Mouse (Mus musculus) gastrocnemius, postnatal 25 days (tissue): ENCODE measurements around the gene Ccdc103. TPM values are rescaled to one million over a fixed set of nuclear protein-coding genes. Genes with fewer than 3 reads are reported as not detected.
A peak's percentile ranks its signal among the peaks of the same experiment; 100 is the strongest.

Source experiments
- DNase-seq: peaks from one replicate; pipeline ENCODE4 v3.0.0; 2022
- total RNA-seq, 2 experiments: library from RNA; stranded (reverse); gene quantifications; 1 replicate in 1 of 2; 2 replicates in 1 of 2; pipeline ENCODE4 v1.2.3; 2021

Gene Ccdc103
- total RNA-seq, 2 experiments from 2014 or later, result not detected

GRCm38 (mm10) chr11:102893015-102893651, 12.1 kb downstream of the Ccdc103 start:
- peak; percentile 49 for DNase-seq

- DNase-seq, result no peak
These were observed 13.7 kb downstream of the Ccdc103 start for GRCm38 (mm10) chr11:102894716-102895115.

- DNase-seq, result no peak
These were observed 14.8 kb downstream of the Ccdc103 start for GRCm38 (mm10) chr11:102895779-102896178.

GRCm38 (mm10) chr11:102896641-102897040, 15.6 kb downstream of the Ccdc103 start:
- DNase-seq, result no peak

GRCm38 (mm10) chr11:102898408-102898807, 17.4 kb downstream of the Ccdc103 start:
- DNase-seq, result no peak

- DNase-seq, result peak; percentile 51
These were observed 19.8 kb downstream of the Ccdc103 start, which contains the start of gene Gfap for GRCm38 (mm10) chr11:102900763-102901162. TSS of gene Gfap (minus strand) at chr11:102900912.

- no peak for DNase-seq
These were observed 20.2 kb downstream of the Ccdc103 start for GRCm38 (mm10) chr11:102901199-102901598.

- no peak for DNase-seq
These were observed 21.1 kb downstream of the Ccdc103 start for GRCm38 (mm10) chr11:102902107-102902506.

GRCm38 (mm10) chr11:102903654-102904053, 22.6 kb downstream of the Ccdc103 start:
- DNase-seq, result no peak

GRCm38 (mm10) chr11:102911376-102911775, 30.4 kb downstream of the Ccdc103 start:
- no peak for DNase-seq

- no peak for DNase-seq
These were observed 34.4 kb downstream of the Ccdc103 start for GRCm38 (mm10) chr11:102915380-102915779.

- DNase-seq, result no peak
These were observed 37.1 kb downstream of the Ccdc103 start for GRCm38 (mm10) chr11:102918077-102918476.

- DNase-seq, result no peak
These were observed 40.5 kb downstream of the Ccdc103 start for GRCm38 (mm10) chr11:102921491-102921890.

- DNase-seq, result peak; percentile 90
These were observed 43.8 kb downstream of the Ccdc103 start, which contains the start of gene Kif18b for GRCm38 (mm10) chr11:102924557-102925350. TSS of gene Kif18b (minus strand) at chr11:102925124.

GRCm38 (mm10) chr11:102925351-102925717, 44.3 kb downstream of the Ccdc103 start:
- no peak for DNase-seq

- DNase-seq, result no peak
These were observed 49.7 kb downstream of the Ccdc103 start for GRCm38 (mm10) chr11:102930672-102931071.

Other genes with a start within 250 kb of the Ccdc103 start
- not detected for gene Meioc, start 217.5 kb upstream of the Ccdc103 start, total RNA-seq
- 10 to 100 TPM; 60.3 to 73.0 TPM for gene Ccdc43, start 183.4 kb upstream of the Ccdc103 start, total RNA-seq
- under 1 TPM; 0.29 to 0.77 TPM for gene Adam11, start 119.8 kb upstream of the Ccdc103 start, total RNA-seq
- 1 to 10 TPM; 5.2 to 7.3 TPM for gene Gjc1, start 61.5 kb upstream of the Ccdc103 start, total RNA-seq
- gene Higd1b, start 45.4 kb upstream of the Ccdc103 start, total RNA-seq, result 1 to 10 TPM; 3.3 to 3.9 TPM
- gene Eftud2, start 219 bp upstream of the Ccdc103 start, total RNA-seq, result 10 to 100 TPM; 23.7 to 25.5 TPM
- not detected for gene Fam187a, start 4.0 kb downstream of the Ccdc103 start, total RNA-seq
- gene Gfap, start 19.7 kb downstream of the Ccdc103 start, total RNA-seq, result not detected
- under 1 TPM; 0.26 to 0.67 TPM for gene Kif18b, start 43.9 kb downstream of the Ccdc103 start, total RNA-seq
- gene C1ql1, start 65.5 kb downstream of the Ccdc103 start, total RNA-seq, result under 1 TPM in 1 of 2 experiments, not detected in 1; 0.18 TPM
- 10 to 100 TPM; 35.6 to 36.7 TPM for gene Nmt1, start 147.0 kb downstream of the Ccdc103 start, total RNA-seq
- 10 to 100 TPM; 22.0 to 28.2 TPM for gene Dcakd, start 147.1 kb downstream of the Ccdc103 start, total RNA-seq
- gene Plcd3, start 220.5 kb downstream of the Ccdc103 start, total RNA-seq, result 1 to 10 TPM; 3.2 to 3.9 TPM
- 10 to 100 TPM; 23.7 to 29.7 TPM for gene Acbd4, start 220.5 kb downstream of the Ccdc103 start, total RNA-seq
- gene Hexim1, start 235.0 kb downstream of the Ccdc103 start, total RNA-seq, result 10 to 100 TPM; 17.4 to 19.0 TPM